Mouse (Mus musculus) ES-Bruce4 (cell line): ENCODE measurements around the gene Rps18.

Experiments used
- CTCF ChIP-seq: IDR thresholded peaks from one replicate; pipeline ENCODE4 v1.8.1; 2011; ENCODE audit warnings: low read depth, low read length
- EP300 ChIP-seq: IDR thresholded peaks from 2 replicates; pipeline ENCODE4 v1.6.1; 2011; ENCODE audit warnings: low read depth, low read length; ENCODE audit not compliant: insufficient read depth
- POLR2A ChIP-seq: IDR thresholded peaks from one replicate; pipeline ENCODE4 v1.8.1; 2011; ENCODE audit warnings: low read length; ENCODE audit not compliant: insufficient read depth

DNA sequence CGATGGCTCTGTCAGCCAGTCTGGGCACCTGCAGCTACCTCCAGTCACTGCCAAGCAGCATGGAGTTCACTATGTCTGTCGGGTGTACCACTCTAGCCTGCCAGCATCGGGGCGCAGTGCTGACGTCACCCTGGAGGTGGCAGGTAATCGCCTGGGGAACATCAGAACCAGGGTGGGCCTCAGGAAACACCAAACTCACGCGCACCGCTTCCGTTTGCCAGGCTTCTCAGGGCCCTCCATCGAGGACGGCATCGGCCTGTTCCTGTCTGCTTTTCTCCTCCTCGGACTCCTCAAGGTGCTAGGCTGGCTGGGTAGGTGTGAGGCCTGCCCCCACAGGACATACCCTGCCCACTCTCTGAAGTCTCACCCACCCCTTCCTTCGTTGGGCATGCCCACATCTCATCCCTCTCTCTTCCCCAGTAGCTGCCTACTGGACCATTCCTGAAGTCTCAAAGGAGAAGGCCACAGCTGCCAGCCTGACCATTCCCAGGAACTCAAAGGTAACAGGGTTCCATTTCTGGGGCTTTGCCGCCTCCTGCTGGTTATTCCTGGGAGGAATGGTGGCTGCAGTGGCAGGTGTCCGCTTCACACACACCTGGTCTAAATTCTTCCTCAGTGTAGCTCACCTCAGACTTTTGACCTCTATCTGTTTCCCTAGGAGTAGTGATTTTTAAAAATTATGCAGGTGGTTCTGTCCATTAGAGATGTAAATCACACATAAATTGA, 29.4 kb downstream of the Rps18 start:
- peak; percentile 73 for TF ChIP-seq CTCF
- no peak for TF ChIP-seq POLR2A
- no peak for TF ChIP-seq EP300
